Mouse (Mus musculus) lung, embryonic 16.5 days (tissue): ENCODE measurements at regions not wholly inside any gene's neighbourhood (a gene's known extent, or its start where the extent isn't known, plus 50 kb on each side); places are given as distances from the start of the nearest gene placed in this dataset.

Source experiments
- ATAC-seq: fragments of 200-750 bp; cut with Nextera tagmentation; 2 replicates; pipeline ENCODE4 v1.8.0; 2017; ENCODE audit warnings: low read depth, mild to moderate bottlenecking, moderate library complexity
- H3K27ac ChIP-seq: fragments of 300-500 bp; sonication (generic); 2 replicates; pipeline ENCODE4 v1.5.1; 2014; ENCODE audit warnings: mild to moderate bottlenecking, control low read depth, low read length
- H3K27me3 ChIP-seq: fragments of 300-500 bp; sonication (generic); 2 replicates; pipeline ENCODE4 v1.6.1; 2014; ENCODE audit warnings: low read depth, low read length, mixed read lengths; ENCODE audit not compliant: control insufficient read depth, insufficient read depth
- H3K36me3 ChIP-seq: fragments of 300-500 bp; sonication (generic); 2 replicates; pipeline ENCODE4 v1.6.1; 2014; ENCODE audit warnings: low read length; ENCODE audit not compliant: control insufficient read depth, insufficient read depth
- H3K4me1 ChIP-seq: fragments of 300-500 bp; sonication (generic); replicated peaks from 2 replicates; pipeline ENCODE4 v1.6.1; 2014; ENCODE audit warnings: low read length, mixed read lengths; ENCODE audit not compliant: control insufficient read depth, insufficient read depth
- H3K4me2 ChIP-seq: fragments of 300-500 bp; sonication (generic); 2 replicates; pipeline ENCODE4 v1.6.1; 2014; ENCODE audit warnings: low read depth, low read length, control low read depth
- H3K4me3 ChIP-seq: fragments of 300-500 bp; sonication (generic); 2 replicates; pipeline ENCODE4 v1.5.1; 2014; ENCODE audit warnings: mild to moderate bottlenecking, low read length, control low read depth
- H3K9ac ChIP-seq: fragments of 300-500 bp; sonication (generic); 2 replicates; pipeline ENCODE4 v1.6.1; 2014; ENCODE audit warnings: low read length, control low read depth
- H3K9me3 ChIP-seq: fragments of 300-500 bp; sonication (generic); 2 replicates; pipeline ENCODE4 v1.6.1; 2016; ENCODE audit warnings: low read length; ENCODE audit not compliant: control insufficient read depth
- WGBS: fragments of 180-500 bp; shearing (Covaris S2); extraction: QIAGEN DNeasy Blood & Tissue Kit; methylation state at CpG from one replicate; pipeline ENCODE4 v1.1.7; 2014; 5-methylcytosine and 5-hydroxymethylcytosine counted together

DNA sequence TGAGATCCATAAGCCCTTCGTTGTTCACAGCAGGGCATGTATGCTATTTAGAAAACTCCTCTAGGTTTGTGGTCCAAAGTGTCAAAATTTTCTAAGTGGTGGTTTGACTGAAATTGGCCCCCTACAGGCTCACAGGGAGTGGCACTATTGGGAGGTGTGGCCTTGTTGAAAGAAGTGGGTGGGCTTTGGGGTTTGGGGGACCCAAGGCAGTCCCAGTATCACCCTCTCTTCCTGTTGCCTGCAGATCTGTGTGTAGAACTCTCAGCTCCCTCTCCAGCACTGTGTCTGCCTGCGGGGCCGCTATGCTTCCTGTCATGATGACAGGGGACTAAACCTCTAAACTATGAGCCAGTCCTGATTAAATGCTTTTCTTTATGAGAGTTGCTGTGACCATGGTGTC, 144.1 kb upstream of the Serp2 start:
- no peak overlapping the region for H3K4me2 ChIP-seq
- WGBS = 75% methylated on average over 3 of the region's 3 CpGs
- no peak overlapping the region for H3K9ac ChIP-seq
- H3K4me1 ChIP-seq = peaks cover 44% of the 10 kb centered on the region
- no peak overlapping the region for H3K27ac ChIP-seq
- H3K4me3 ChIP-seq = no peak overlapping the region
- H3K36me3 ChIP-seq = no peaks in the 10 kb centered on the region
- H3K27me3 ChIP-seq = no peaks in the 10 kb centered on the region
- H3K9me3 ChIP-seq = no peaks in the 10 kb centered on the region
- no peak for ATAC-seq

DNA sequence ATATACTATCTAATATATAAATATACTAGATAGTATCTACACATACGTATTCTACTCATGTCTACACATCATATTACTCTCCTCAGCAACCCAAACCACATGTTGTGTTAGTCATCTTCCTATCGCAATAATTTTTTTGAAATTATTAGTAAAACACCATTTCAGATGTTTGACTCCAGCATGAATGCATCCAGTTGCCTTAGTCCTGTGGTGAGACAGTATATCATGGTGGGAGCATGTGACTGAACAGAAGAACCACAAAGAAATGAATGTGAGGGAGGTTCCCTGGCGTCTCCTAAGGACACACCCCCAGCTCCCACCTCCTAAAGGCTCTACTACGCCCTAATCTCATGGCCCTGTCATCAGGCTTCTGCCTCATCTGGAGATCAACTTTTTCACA, 143.5 kb upstream of the Serp2 start:
- H3K27ac ChIP-seq = no peak overlapping the region
- no peak overlapping the region for H3K4me2 ChIP-seq
- H3K27me3 ChIP-seq = no peaks in the 10 kb centered on the region
- no peak overlapping the region for H3K9ac ChIP-seq
- H3K4me3 ChIP-seq = no peak overlapping the region
- peaks cover 48% of the 10 kb centered on the region for H3K4me1 ChIP-seq
- no peaks in the 10 kb centered on the region for H3K9me3 ChIP-seq
- no peak for ATAC-seq
- 91% methylated on average over 4 of the region's 4 CpGs for WGBS
- no peaks in the 10 kb centered on the region for H3K36me3 ChIP-seq

DNA sequence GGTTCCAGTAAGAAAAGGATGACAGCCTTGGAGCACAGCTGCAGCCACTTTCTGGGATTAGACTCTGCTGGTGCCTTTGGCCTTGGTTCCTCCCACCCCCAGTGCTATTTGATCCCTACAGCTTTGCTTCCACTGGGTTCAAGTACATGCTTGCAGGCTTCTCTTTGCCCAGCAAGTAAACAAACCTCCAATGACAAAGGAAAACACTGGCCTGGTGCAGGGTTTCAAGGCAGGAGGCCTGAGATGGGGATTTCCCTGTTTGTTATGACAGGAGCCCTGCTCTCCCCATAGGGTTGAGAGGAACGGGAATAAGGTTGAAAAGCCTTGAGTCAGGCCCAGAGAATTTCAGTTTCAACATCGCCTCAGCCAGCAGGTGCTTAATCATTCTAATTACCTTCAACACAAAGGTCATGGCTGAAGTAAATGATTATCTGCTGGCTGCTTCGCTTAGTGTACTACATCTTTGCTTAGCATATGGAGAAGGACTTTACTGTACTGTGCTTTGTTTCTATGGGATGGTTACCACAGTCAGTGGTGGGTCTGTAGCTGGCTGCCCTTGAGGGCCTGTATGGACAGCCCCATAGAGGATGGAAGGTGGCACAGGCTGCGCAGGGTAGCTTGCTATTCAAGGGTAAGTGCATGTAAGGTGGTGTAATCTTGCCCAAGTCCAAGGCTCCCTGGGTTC, 142.2 kb upstream of the Serp2 start:
- Histone ChIP-seq H3K9ac (no peak overlapping the region), H3K27ac (peak overlapping the region; percentile 78), H3K4me2 (no peak overlapping the region), H3K4me3 (no peak overlapping the region), H3K27me3 (no peaks in the 10 kb centered on the region), H3K4me1 (peaks cover 56% of the 10 kb centered on the region), H3K36me3 (no peaks in the 10 kb centered on the region), H3K9me3 (no peaks in the 10 kb centered on the region)
- peak; percentile 30 for ATAC-seq
- WGBS = 30% methylated on average over 4 of the region's 4 CpGs

DNA sequence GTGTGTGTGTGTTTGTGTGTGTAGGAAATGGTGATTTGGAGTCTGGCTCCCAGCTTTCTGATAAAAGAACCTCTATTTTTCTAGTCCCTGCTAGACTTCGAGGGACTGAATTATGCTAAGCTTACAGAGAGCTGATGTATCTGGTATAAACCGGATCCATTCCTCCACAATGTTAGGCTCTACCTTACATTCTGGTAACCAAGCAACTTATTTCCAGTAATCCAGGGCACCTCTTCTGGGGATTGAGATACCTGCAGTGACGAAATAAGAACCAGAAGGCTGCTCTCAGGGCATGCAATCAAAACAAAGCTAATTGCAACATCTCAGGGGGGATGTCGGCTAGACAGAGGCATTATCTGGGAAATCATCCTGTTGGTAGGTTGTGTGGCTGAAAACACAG, 140.0 kb upstream of the Serp2 start:
- ATAC-seq = no peak
- H3K4me3 ChIP-seq = no peak overlapping the region
- H3K4me2 ChIP-seq = no peak overlapping the region
- no peaks in the 10 kb centered on the region for H3K36me3 ChIP-seq
- WGBS = 60% methylated on average over 4 of the region's 4 CpGs
- no peak overlapping the region for H3K27ac ChIP-seq
- H3K4me1 ChIP-seq = peaks cover 45% of the 10 kb centered on the region
- H3K9ac ChIP-seq = no peak overlapping the region
- no peaks in the 10 kb centered on the region for H3K9me3 ChIP-seq
- no peaks in the 10 kb centered on the region for H3K27me3 ChIP-seq

DNA sequence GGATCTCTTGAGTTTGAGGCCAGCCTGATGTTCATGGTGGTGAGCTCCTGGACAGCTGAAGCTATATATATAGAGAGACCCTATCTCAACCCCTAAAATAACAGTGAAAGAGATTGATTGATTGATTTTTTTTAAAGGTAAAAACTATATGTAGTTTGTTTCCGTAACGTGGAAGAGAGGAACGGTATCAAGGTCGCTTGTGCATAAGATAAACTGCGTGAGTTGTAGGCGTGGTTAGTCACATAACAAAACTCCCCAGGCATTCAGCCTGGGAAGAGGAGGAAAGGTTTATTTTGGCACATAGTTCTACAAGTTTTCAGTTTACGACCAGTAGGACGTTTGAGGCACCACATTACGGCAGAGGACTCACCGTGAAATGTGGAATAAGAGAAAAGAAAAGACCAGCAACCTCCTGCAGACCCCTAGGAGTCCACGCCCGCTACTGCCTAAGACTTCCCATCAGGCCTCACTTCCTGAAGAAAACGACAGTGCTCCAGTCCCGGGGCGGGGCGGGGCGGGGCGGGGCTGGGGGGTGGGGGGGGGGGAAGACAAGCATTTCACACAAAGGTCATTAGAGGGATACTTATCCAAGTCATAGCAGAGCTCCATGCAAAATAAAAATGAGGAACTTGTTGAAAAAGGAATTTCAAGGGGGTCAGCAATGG, 139.1 kb upstream of the Serp2 start:
- H3K4me2 ChIP-seq = no peak overlapping the region
- H3K36me3 ChIP-seq = no peaks in the 10 kb centered on the region
- no peak overlapping the region for H3K9ac ChIP-seq
- no peaks in the 10 kb centered on the region for H3K27me3 ChIP-seq
- ATAC-seq = no peak
- H3K4me3 ChIP-seq = no peak overlapping the region
- 43% methylated on average over 17 of the region's 18 CpGs for WGBS
- H3K4me1 ChIP-seq = peaks cover 41% of the 10 kb centered on the region
- no peaks in the 10 kb centered on the region for H3K9me3 ChIP-seq
- H3K27ac ChIP-seq = peak overlapping the region; percentile 7; the same call in 1 of the 2 replicates

- WGBS = 78% methylated on average over 8 of the region's 8 CpGs
- Histone ChIP-seq H3K27me3 (no peaks in the 10 kb centered on the region), H3K4me2 (no peak overlapping the region), H3K4me1 (peaks cover 41% of the 10 kb centered on the region), H3K4me3 (no peak overlapping the region), H3K36me3 (no peaks in the 10 kb centered on the region), H3K9me3 (no peaks in the 10 kb centered on the region), H3K27ac (no peak overlapping the region), H3K9ac (no peak overlapping the region)
- no peak for ATAC-seq
Observed at GRCm38 (mm10) chr14:76694894-76695293, 138.2 kb upstream of the Serp2 start.

- WGBS = 22% methylated on average over 15 of the region's 15 CpGs
- Histone ChIP-seq H3K27ac (peak overlapping the region; percentile 80), H3K27me3 (no peaks in the 10 kb centered on the region), H3K4me3 (no peak overlapping the region), H3K4me1 (peaks cover 34% of the 10 kb centered on the region), H3K9me3 (no peaks in the 10 kb centered on the region), H3K9ac (peak overlapping the region; percentile 32; the same call in 1 of the 2 replicates), H3K36me3 (no peaks in the 10 kb centered on the region), H3K4me2 (no peak overlapping the region)
- ATAC-seq = peak; percentile 46
Observed at GRCm38 (mm10) chr14:76693351-76694317, 136.9 kb upstream of the Serp2 start.

DNA sequence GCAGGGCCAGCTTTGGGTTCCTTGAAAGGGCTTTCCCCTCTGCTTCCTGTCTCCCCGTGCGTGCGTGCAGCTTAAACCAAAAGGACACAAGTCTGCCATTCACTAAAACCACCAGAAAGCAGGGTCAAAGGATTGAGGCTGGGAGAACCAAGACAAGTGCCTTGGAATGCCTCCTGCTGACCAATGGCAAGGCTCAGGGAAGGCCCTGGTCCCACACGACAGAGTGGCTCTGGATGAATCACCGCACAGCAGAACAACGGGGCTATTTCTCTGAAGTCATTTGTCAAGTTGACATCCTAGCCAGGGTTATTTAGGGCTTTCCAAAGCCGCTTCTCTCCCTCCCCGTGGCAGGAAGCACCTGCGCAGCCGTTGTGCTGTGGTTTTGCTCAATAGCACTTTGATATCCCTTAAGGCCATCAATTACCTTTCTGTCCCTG, 131.3 kb upstream of the Serp2 start:
- H3K4me3 ChIP-seq = no peak overlapping the region
- peaks cover 35% of the 10 kb centered on the region for H3K4me1 ChIP-seq
- 20% methylated on average over 10 of the region's 10 CpGs for WGBS
- H3K36me3 ChIP-seq = no peaks in the 10 kb centered on the region
- ATAC-seq = peak; percentile 60
- peak overlapping the region; percentile 6; the same call in 1 of the 2 replicates for H3K27ac ChIP-seq
- H3K4me2 ChIP-seq = no peak overlapping the region
- no peaks in the 10 kb centered on the region for H3K9me3 ChIP-seq
- H3K27me3 ChIP-seq = no peaks in the 10 kb centered on the region
- H3K9ac ChIP-seq = no peak overlapping the region
